Mouse (Mus musculus): ENCODE measurements around the gene Thnsl1. TPM values are rescaled to one million over a fixed set of nuclear protein-coding genes. Genes with fewer than 3 reads are reported as not detected.

Gene Thnsl1
- polyA plus RNA-seq, 1 experiment from 2014 or later: 7.3 TPM

DNA sequence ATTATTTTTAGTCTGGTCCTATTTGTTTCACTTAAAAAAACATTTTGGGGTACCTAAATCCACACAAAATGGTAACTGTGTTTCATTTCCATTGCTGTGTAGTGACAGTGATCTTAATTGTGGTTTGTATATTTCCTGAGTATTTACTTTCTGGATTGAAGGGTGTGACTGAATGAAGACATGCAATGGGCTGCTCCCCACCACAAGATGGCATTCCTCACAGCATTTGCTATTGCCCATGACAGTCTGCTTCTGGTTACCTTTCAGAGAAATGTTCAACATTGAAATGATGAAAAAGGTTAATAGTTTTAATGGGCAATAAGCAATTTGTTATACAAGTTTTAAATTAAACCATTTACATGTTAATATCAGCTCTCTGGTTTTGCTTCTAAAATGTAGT lies 8.8 kb downstream of the Thnsl1 start:
- DNase-seq: no peak
- Histone ChIP-seq H3K9me3 (ENCODE audit: low read depth, low read length) (no peaks in the 10 kb centered on the region), H3K4me2 (no peak overlapping the region), H3K4me1 (ENCODE audit: insufficient read depth) (no peaks in the 10 kb centered on the region), H3K27ac (ENCODE audit: low read depth) (no peak overlapping the region), H3K27me3 (ENCODE audit: insufficient read depth, low read length) (no peaks in the 10 kb centered on the region), H3K4me3 (ENCODE audit: low read depth, low read length) (no peak overlapping the region), H3K9ac (no peak overlapping the region), H3K36me3 (ENCODE audit: insufficient read depth) (no peaks in the 10 kb centered on the region)
- peak; percentile 41; the same call in 1 of the 2 replicates for TF ChIP-seq CTCF (IDR thresholded peaks at IDR 0.05; ENCODE audit: low read depth)
- no peak for ATAC-seq (ENCODE audit: insufficient read depth)

DNA sequence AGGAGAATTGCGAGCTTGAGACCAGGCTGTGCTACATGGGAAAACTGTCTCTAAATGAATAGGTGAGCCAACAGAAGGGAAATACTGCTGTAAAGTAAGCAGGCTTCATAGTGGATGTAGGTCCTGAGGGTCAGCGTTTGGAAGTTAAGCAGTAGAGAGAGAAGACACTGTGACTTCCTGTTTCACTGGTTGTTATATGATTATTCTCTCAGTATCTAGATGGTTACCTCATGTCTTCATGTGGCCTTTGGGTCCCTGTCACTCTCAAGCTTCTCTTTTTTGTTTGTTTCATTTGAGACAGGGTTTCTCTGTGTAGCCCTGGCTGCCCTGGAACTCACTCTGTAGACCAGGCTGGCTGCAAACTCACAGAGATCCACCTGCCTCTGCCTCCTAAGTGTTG lies 9.8 kb downstream of the Thnsl1 start:
- H3K4me1 ChIP-seq (ENCODE audit: insufficient read depth): no peaks in the 10 kb centered on the region
- WGBS: 76% methylated on average over 2 of the region's 2 CpGs
- TF ChIP-seq CTCF (IDR thresholded peaks at IDR 0.05; ENCODE audit: low read depth): no peak
- H3K27me3 ChIP-seq (ENCODE audit: insufficient read depth, low read length): no peaks in the 10 kb centered on the region
- H3K27ac ChIP-seq (ENCODE audit: low read depth): no peak overlapping the region
- ATAC-seq (ENCODE audit: insufficient read depth) (no peak), DNase-seq (no peak)
- H3K36me3 ChIP-seq (ENCODE audit: insufficient read depth): no peaks in the 10 kb centered on the region
- H3K4me2 ChIP-seq: no peak overlapping the region
- H3K4me3 ChIP-seq (ENCODE audit: low read depth, low read length): no peak overlapping the region
- H3K9me3 ChIP-seq (ENCODE audit: low read depth, low read length): no peaks in the 10 kb centered on the region
- H3K9ac ChIP-seq: no peak overlapping the region

DNA sequence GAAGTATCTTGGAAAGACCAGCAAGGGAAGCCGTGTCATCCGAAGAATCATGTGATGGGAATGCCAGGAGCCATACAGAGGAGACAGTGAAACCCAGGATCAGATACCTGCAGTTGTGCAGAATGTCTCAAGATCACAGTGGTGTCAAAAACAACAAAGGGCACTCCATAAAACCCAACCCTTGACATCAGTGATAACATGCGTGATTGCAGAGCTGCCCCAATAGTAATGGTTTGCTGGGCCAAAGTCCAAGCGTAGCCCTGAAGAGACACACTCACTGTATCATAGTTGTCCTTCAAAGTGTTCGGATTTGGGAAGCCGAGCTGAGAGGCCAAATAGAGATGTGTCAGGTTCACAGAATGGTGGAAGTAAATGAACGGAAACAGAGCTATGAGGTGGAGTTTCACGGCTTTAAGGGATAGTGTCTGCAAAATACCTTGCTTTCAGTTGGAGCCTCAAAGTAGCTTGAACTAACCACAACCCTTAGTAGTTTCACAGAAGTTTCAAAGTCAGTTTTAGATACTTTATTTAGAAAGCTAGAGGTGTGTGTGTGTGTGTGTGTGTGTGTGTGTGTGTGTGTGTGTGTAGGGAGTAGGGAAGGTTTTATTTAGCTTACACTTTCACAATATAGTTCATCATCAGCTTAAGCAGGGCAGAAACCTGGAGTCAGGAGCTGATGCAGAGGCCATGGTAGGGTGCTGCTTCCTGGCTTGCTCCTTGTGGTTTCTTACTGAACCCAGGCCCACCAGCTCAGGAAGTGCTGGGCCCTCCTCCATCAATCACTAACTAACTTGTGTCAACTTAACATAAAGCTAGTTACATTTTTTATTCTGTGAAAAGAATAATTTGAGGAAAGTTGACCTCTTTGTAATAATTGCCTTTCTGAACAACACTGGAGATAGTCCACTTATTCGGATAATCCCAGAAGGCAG lies 17.2 kb downstream of the Thnsl1 start:
- no peak for TF ChIP-seq CTCF (IDR thresholded peaks at IDR 0.05; ENCODE audit: low read depth)
- ATAC-seq (ENCODE audit: insufficient read depth) (no peak), DNase-seq (no peak)
- H3K27me3 ChIP-seq (ENCODE audit: insufficient read depth, low read length): no peaks in the 10 kb centered on the region
- no peak overlapping the region for H3K27ac ChIP-seq (ENCODE audit: low read depth)
- 84% methylated on average over 9 of the region's 9 CpGs for WGBS
- no peaks in the 10 kb centered on the region for H3K9me3 ChIP-seq (ENCODE audit: low read depth, low read length)
- no peaks in the 10 kb centered on the region for H3K36me3 ChIP-seq (ENCODE audit: insufficient read depth)
- H3K9ac ChIP-seq: no peak overlapping the region
- H3K4me1 ChIP-seq (ENCODE audit: insufficient read depth): no peaks in the 10 kb centered on the region
- H3K4me2 ChIP-seq: no peak overlapping the region
- no peak overlapping the region for H3K4me3 ChIP-seq (ENCODE audit: low read depth, low read length)

DNA sequence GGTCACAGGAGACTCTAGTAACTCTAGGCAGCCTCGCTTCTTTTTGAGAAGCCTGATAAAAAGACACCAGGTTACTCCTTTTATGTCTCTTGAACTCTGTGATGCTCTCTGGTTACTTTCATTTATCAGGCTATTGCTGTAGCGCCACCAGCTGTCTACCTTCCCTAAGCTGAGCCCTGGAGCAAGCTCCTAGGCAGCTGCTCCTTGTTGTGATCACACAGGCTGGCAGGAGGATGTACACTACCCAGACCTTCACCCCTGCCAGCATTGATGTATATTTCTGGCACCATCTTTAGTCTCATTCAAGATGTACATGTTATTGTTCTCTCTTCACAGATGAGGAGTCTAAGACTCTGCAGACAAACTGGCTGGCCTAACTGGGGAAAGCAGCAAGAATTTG lies 24.8 kb downstream of the Thnsl1 start:
- ATAC-seq (ENCODE audit: insufficient read depth): no peak
- no peak for DNase-seq
- no peak overlapping the region for H3K4me2 ChIP-seq
- TF ChIP-seq CTCF (IDR thresholded peaks at IDR 0.05; ENCODE audit: low read depth): no peak
- H3K4me1 ChIP-seq (ENCODE audit: insufficient read depth): no peaks in the 10 kb centered on the region
- WGBS: 48% methylated on average over 2 of the region's 2 CpGs
- no peaks in the 10 kb centered on the region for H3K9me3 ChIP-seq (ENCODE audit: low read depth, low read length)
- H3K4me3 ChIP-seq (ENCODE audit: low read depth, low read length): no peak overlapping the region
- H3K9ac ChIP-seq: no peak overlapping the region
- H3K27me3 ChIP-seq (ENCODE audit: insufficient read depth, low read length): no peaks in the 10 kb centered on the region
- H3K27ac ChIP-seq (ENCODE audit: low read depth): no peak overlapping the region
- H3K36me3 ChIP-seq (ENCODE audit: insufficient read depth): no peaks in the 10 kb centered on the region

DNA sequence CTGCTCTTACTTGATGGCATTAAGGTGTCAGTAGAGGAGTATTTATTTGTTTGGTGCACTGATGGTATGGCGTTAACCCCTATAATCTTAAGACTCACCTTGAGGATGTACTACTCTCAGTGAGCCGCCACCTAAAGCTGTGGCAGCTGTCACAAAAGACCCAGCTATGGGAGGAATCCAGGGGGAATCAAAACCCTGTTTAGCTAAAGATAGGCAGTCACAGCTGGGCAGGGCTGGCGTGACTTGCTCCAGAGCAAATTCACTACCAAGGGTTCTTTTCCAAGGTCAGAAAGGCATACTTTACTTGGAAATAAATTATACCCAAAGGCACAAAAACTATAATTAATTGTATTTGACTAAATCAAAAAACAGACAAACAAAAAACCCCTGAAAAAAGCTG lies 25.6 kb downstream of the Thnsl1 start:
- Histone ChIP-seq H3K9me3 (ENCODE audit: low read depth, low read length) (no peaks in the 10 kb centered on the region), H3K9ac (no peak overlapping the region), H3K4me3 (ENCODE audit: low read depth, low read length) (no peak overlapping the region), H3K4me1 (ENCODE audit: insufficient read depth) (no peaks in the 10 kb centered on the region), H3K4me2 (no peak overlapping the region), H3K27me3 (ENCODE audit: insufficient read depth, low read length) (no peaks in the 10 kb centered on the region), H3K27ac (ENCODE audit: low read depth) (no peak overlapping the region), H3K36me3 (ENCODE audit: insufficient read depth) (no peaks in the 10 kb centered on the region)
- DNase-seq: no peak
- no peak for ATAC-seq (ENCODE audit: insufficient read depth)
- WGBS: 70% methylated on average over 3 of the region's 3 CpGs
- TF ChIP-seq CTCF (IDR thresholded peaks at IDR 0.05; ENCODE audit: low read depth): no peak

DNA sequence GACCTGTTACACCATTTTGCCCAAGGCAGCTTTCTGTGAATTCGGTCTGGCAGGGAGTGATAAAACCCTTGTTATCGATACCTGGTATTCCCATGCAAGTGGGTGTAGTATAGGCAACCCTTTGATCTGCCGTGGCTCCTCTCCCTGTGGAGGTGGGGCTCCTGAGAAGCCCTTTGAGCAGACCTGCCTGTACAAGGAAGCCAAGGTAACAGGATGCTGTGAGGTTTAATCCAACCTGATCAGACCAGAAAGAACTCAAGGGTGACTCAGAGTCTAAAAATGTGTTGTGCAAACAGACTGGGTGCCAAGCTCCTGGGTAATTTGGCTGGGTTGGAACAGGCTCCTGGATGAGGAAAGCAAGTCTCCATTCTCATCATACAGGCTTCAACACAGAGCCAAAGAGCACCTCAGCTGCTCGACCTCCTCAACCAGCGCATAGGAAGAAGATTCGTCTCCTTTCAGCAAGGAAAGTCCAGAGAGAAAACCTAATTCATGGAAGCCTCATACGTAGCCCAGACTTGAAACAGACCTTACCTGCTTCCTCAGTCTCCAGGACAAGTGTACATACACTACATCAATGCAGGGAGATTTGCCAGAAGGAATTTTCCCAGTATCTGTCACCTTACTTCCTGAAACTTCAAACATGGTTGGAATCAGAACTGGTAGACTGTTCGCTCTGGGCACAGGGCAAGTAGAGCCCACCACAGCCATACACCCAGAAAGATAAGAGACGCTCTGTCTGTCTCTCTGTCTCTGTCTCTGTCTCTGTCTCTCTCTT lies 29.5 kb downstream of the Thnsl1 start:
- ATAC-seq (ENCODE audit: insufficient read depth) (peak; percentile 94), DNase-seq (peak; percentile 75)
- H3K36me3 ChIP-seq (ENCODE audit: insufficient read depth): no peaks in the 10 kb centered on the region
- no peaks in the 10 kb centered on the region for H3K9me3 ChIP-seq (ENCODE audit: low read depth, low read length)
- H3K27ac ChIP-seq (ENCODE audit: low read depth): peak overlapping the region; percentile 89
- H3K4me3 ChIP-seq (ENCODE audit: low read depth, low read length): no peak overlapping the region
- H3K27me3 ChIP-seq (ENCODE audit: insufficient read depth, low read length): no peaks in the 10 kb centered on the region
- no peak for TF ChIP-seq CTCF (IDR thresholded peaks at IDR 0.05; ENCODE audit: low read depth)
- no peak overlapping the region for H3K4me2 ChIP-seq
- peaks cover 6% of the 10 kb centered on the region; the same call in 1 of the 2 replicates for H3K4me1 ChIP-seq (ENCODE audit: insufficient read depth)
- WGBS: 55% methylated on average over 9 of the region's 9 CpGs
- H3K9ac ChIP-seq: no peak overlapping the region

DNA sequence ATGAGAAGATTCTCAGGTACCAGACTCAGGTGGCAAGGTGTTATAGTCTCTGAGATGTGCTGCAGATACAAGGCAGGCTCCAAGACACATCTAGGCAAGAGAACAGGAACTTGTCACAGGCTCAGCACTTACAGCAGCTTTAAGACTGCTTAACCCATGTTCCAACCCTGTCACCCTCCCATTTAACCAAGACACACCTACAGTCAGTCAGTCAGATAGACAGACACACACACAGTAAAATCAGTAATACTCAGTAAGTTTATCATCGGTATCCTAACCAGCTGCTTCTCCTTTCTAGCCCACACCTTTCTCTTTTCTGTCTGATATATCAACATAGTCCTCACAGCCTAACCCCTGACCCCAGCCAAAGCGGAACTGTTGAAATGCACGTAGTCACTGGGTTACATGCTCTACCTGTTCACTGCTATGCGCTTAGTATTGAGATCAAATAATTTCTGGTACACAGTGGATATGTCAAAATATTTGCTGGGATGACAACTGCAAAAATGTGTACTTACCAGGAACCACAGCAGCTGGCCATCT lies 30.4 kb downstream of the Thnsl1 start:
- Histone ChIP-seq H3K9ac (no peak overlapping the region), H3K27ac (ENCODE audit: low read depth) (peak overlapping the region; percentile 89), H3K9me3 (ENCODE audit: low read depth, low read length) (no peaks in the 10 kb centered on the region), H3K4me1 (ENCODE audit: insufficient read depth) (peaks cover 6% of the 10 kb centered on the region; the same call in 1 of the 2 replicates), H3K4me3 (ENCODE audit: low read depth, low read length) (no peak overlapping the region), H3K4me2 (no peak overlapping the region), H3K27me3 (ENCODE audit: insufficient read depth, low read length) (no peaks in the 10 kb centered on the region), H3K36me3 (ENCODE audit: insufficient read depth) (no peaks in the 10 kb centered on the region)
- no peak for TF ChIP-seq CTCF (IDR thresholded peaks at IDR 0.05; ENCODE audit: low read depth)
- no peak for ATAC-seq (ENCODE audit: insufficient read depth)
- WGBS: 74% methylated on average over 4 of the region's 4 CpGs
- no peak for DNase-seq

Measured in lung, embryonic 14.5 days (tissue).